Mouse (Mus musculus) testis, postnatal 14 days (tissue): ENCODE measurements around the gene Gper1.

Experiments used
- DNase-seq: peaks from one replicate; pipeline ENCODE4 v3.0.0; 2021; ENCODE audit warnings: low spot score

Gper1 gene

DNA sequence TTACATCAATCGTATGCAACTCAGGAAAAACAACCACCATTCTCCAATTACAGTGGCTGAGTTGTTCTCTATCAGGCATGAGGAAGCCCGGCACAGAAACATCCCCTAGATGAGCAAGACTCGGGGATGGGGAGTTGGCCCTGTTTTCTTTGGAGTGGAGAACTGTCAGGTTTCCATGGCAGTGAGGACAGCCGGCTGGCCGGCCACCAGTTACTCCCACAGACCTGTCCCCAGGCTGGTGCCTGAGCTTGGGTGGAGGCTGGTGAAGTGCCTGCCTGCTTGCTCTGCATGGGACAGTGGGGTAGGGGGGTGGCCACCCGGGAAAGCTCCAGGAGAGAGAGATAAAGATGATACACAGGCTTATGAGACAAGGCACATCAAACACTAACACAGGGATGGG is 25.1 kb downstream of the Gper1 start:
- no peak for DNase-seq

DNA sequence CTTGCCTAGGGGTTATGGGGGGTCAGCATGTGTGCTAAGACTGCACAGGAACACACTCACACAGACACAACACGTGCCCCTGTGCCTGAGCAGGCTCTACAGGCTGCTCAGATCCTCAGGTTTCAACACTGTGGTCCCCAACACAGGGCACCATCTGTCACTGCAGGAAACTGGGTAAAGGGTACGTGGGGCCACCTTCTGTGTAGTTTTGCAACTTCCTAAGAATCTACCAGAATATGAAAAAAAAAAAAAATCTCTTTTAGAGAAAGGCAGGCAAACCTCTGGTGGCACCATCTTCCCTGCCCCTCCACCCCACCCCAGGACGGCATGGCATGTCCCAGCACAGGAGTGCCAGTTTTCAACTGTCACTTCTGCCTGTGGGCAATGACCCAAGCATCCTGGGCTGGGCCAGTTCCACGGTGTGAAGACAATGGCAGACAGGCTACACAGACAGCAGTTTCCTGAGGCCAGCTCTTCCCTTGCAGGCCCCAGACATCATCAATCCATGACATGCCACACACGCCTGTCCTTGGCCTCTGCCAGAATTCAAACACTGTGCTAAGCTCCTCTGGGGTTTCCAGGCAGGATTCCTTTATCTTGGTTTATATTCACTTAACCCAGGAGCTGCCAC is 26.3 kb downstream of the Gper1 start:
- no peak for DNase-seq

DNA sequence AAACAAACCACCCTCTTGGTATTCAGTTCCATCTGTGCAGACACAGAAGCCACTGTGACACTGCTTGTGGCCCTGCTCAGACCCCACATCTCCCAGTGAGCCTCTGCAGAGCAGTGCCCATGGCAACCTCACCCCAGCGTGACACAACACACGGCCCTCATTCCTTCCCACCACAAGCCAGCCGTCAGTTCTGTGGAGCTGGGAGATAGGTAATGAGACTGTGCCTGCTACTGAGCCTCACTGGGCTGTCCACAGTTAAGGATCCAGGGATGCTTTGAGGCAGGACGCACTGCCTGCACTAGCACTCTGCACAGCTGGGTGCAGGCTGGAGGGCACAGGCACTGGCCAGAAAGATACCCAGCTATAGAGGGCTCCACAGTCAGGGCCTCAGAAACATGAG is 27.0 kb downstream of the Gper1 start:
- DNase-seq: no peak

DNA sequence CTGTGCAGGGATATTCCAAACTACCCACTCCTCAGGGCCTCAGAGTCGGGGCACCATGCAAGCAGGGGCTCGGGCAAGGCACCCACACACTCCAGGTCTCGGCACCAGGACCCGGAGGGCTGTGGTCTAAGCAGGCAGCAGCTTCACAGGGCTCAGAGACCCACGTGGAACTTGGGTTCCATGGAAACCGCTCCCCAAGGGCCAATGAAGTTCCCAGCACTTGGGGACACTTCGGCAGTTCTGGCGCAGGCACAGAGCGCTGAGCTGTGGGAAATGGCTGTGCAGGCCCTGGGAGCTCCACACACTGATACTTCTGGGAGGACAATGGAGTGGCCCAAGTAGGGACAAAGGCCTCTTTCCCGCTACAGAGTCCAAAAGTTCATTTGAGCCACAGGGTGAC is 30.1 kb downstream of the Gper1 start:
- DNase-seq: no peak

DNA sequence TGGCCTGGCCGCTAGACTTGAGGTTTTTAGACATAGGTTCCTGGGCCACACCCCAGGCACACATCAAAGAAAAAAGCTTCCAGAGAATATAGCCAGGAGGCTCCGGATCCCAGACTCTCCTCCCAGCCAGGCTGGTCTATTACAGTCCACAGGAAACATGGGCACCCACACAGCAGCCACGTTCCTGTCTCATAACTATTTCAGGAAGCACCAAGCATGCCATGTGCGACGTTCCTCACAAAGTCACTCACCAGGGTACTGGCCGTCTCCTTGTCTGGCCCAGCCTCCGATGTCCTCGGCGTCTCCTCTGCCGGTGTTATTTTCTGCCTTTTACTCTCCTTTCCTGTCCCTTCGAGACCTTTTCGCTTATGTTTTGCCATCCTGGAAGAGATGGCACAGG is 32.2 kb downstream of the Gper1 start:
- DNase-seq: no peak

DNA sequence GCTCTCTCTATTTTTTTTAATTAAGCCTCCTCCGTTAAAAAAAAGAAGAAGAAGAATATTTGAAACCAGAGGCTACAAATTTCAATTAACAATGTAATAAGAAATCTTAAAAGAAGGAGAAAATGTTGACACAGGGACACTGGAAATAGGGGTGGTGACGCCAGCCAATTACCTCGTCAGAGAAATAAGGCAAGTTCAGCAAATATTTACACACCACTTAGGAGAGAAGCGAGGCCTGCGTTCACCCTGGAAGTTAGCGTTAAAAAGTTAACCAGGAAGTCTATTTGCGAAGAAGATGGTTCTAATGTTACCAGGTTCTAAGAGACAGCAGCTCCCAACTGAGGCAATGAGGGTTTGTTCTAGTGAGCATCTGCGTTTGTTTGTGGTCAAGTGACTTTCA is 34.3 kb downstream of the Gper1 start:
- DNase-seq: no peak

DNA sequence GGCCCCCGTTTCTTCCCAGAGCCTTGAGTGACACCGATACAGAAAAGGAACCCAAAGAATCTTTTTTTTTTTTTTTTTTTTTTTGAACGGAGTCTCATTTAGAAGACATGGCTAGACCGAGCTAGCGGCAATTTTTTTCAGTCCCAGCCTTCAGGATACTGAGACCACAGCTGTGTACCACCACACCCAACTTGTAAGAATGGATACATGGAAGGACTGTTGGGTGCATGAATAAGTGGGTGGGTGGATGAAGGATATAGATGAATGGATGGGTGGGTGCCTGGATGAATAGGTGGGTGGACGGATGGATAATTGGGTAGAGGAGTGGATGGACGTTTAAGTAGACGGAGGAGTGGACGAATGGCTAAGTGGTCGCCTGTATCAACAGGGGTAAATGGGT is 37.0 kb downstream of the Gper1 start:
- DNase-seq: no peak

DNA sequence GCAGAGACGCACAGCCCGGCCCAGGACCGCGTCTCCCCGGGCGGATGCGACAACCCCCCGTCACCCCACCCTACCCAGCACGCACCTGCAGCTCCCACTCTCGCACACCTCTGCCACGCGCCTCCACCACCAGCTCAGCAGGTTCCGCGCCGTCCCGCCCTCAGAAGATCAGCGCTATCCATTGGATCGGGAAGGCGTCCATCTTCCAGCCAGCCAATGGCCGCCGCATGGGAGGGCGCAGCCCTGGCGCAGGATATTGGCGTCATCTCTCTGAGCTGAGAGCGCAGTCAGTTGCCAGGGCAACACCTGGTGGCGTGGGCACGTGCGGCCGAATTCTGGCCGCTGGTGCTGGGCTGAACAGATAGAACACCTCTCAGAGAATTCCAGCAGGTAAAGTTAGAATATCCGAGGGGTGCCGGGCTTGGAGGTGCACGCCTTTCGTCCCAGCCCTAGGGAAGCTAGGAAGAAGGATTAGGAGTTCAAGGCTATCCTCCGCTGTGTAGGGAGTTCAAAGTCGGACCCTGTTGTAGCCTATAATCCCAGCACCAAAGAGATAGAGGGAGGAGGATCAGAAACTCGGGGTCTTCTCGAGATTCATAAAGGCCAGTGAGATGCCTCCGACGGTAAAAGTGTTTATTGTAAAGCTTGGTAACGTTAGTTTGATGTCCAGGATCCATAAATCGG is 37.6 kb downstream of the Gper1 start, which contains the start of gene 3110082I17Rik:
TSS of gene 3110082I17Rik (minus strand) at position 144 of the 684 bp plus-strand sequence.
- DNase-seq: peak; percentile 98

DNA sequence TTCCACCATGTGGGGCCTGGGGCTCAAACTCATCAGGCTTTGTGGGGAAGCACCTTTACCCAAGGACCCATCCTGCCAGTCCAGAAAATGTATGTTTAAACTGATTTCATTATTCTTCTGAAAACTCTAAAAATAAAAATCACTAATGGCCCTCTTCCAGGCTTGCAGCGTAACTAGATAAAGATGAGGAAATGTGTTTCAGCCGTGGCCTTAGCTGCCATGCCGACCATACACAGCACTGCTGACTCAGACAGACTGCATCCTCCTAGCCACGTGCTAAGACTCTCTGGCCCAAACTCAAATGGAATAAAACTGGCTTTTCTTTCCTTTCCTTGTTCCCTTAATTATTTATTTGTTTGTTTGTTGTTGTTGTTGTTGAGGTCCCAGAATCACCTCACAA is 41.9 kb downstream of the Gper1 start:
- no peak for DNase-seq

DNA sequence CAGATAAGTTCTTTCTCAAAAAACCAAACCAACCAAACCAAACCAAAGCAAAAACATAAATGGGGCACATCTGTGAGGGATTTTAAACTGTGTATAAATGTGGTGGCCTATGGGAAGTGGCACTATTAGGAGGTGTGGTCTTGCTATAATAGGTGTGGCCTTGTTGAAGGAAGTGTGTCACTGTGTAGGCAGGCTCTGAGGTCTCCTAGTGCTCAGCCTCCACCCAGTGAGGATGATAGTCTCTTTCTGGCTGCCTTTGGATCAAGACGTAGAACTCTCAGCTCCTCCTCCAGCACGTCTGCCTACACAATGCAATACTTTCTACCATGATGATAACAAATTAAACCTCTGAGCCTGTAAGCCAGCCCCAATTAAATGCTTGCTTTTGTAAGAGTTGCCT is 43.4 kb downstream of the Gper1 start:
- no peak for DNase-seq

DNA sequence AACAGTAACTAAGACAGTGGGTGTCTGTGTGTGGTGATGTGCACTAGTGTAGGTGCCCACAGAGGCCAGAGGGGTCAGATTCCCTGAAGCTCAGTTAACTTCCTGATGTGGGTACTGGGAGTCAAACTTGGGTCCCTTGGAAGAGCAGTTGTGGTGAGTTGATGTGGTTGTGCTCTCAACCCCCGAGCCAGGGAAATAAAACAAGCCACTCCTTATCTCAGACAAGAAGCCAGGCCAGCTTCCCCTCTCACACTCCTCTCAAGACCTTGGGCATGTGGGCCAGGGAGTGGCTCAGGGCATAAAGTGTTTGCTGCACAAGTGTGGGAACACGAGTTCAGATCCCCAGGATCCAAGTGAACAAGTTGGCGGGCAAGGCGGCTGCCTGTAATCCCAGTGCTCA is 43.9 kb downstream of the Gper1 start:
- DNase-seq: no peak

DNA sequence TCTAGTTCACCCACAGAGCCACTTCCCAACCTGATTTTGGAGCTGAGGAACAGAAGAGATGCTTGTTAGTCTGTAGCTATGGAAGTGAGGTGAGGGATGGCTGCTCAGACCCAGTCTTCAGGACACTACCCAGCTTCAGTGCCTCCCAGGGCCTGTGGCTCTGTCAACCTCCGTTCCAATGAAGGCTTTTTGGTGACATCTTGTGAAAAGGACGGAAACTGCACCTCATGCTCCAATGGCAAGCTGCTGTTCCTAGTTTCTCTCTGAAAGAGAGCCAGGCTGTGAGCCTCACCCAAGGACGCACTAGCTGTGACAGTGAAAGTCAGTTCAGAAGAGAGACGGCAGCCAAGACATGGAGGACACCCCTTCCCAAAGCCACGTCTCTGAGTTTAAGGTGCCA is 45.0 kb downstream of the Gper1 start:
- DNase-seq: peak; percentile 48

DNA sequence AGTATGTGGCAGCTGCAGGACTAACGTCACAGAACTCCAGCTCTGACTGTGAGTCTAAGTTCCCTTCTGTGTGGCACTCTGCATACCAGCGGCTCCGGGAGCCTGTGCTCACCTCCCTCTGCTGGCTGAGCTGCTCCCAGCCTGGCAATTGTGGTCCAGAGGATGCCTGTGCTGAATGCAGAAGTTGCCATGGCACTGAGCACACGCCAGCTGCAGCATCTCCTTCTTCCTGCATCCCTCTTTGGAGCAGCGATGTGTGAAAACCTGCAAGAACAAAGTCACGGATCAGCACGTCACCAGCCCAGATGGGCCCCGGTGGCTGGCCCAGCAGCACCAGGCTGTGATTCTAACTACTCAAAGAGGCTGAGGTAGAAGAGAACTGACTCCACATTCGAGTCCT is 51.8 kb downstream of the Gper1 start:
- DNase-seq: no peak
